Mouse (Mus musculus) liver, adult (tissue): Measurements from ENCODE around the gene Pmm2.

Source experiments
- GATA4 ChIP-seq: IDR thresholded peaks from 2 replicates; pipeline ENCODE4 v1.6.1; 2014; ENCODE audit warnings: mild to moderate bottlenecking, low read length; ENCODE audit not compliant: insufficient replicate concordance

Gene Pmm2

DNA sequence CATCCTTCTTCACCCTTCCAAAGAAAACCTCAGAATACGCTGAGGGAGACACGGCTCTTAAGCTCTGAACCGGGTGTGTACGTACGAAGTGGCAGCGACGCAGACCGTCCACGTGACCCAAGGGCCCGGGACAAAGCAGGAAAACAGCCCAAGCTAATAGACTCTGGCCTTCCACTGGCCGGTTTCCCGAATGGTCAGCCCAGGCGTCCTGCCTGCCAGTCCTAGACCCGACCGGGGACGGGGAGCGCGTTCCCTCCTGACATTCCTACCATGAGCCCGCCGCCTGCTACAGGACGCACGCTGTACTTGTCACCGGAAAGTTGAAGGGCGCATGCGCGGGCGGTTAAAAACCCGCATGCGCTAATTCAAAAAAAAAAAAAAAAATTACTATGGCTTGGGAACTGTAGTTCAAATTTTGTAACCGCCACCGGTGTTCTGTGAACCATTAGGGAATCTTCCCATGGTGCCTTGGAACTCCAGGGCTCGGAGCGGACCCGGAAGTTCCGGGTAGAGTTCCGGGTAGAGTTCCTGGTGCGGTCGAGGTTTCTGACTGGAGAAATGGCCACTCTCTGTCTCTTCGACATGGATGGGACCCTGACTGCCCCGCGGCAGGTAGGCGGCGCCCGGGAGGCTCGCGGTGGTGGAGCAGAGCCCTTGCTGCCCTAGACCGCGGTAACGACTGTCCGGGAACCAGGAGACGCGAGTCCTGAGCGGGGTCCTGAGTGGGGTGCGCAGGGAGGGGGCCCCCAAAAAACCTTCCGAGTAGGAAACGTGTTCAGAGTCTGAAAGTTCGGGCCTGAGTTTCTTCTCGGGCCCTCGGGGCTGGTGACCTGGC lies at the start of gene Pmm2, which contains the start of gene Tmem186:
TSS of gene Pmm2 (plus strand) at position 458 of the 835 bp plus-strand sequence.
TSS of gene Tmem186 (minus strand) at position 496 of the 835 bp plus-strand sequence.
- no peak for TF ChIP-seq GATA4

- no peak for TF ChIP-seq GATA4
Observed at GRCm38 (mm10) chr16:8595411-8595810, 42.1 kb upstream of the Pmm2 start.

DNA sequence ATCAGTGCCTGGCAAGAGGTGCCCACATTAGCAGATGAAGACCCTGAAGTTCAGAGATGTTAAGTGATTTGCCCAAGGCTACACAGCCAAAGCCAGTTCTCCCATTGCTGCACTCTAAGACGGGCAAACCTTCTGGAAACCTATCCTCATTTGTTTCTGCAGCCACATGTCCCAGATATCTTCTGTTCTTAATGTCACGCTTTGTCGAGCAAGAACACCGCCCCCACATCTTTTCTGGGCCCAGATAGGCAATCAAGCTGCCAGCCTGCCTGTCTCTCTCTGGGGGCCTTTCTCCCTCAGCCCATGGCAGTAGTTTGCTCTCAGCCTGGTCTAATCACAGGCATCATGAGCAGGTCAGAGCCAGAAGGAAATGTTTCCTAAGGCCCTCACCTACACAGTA lies 41.1 kb upstream of the Pmm2 start:
- no peak for TF ChIP-seq GATA4

GRCm38 (mm10) chr16:8597516-8597915 lies 40.0 kb upstream of the Pmm2 start:
- TF ChIP-seq GATA4, result no peak

- TF ChIP-seq GATA4, result peak; percentile 87; the same call in 1 of the 2 replicates
Observed at GRCm38 (mm10) chr16:8603789-8604188, 33.7 kb upstream of the Pmm2 start.

GRCm38 (mm10) chr16:8610397-8610796 lies 27.1 kb upstream of the Pmm2 start:
- TF ChIP-seq GATA4, result no peak

DNA sequence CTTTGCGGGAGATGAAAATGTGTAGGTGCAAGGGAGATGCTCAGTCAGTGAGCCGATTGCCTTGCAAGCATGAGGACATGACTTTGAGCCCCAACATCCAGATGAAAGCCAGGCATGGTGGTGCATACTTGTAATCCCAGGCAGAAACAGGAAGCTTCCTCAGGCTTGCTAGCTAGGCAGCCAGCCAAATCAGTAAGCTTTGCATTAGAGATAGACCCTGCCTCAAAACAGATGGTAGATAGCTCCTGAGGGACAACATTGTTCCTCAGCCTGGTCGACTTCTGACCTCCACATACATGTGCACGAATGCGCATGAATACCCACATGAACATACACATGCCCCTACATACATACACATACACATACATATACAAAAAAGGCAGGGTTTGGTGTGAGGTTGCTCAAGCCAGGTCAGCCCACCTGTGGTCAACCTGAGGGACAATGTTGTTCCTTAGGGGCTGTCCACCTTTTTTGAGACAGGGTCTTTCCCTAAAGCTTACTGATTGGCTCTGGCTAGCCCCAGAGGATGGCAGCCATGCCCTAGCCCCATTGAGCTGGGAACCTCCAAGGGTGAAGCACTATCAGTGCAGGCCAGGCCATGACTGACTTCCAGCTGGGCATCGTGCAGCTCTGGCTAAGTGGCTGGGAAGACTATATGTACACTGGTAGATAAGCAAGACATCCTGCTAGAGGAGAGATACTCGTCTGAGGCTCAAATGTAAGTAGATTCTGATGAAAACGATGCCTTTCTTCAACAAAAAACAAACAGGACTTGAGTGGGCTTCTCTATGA lies 25.1 kb upstream of the Pmm2 start:
- no peak for TF ChIP-seq GATA4

DNA sequence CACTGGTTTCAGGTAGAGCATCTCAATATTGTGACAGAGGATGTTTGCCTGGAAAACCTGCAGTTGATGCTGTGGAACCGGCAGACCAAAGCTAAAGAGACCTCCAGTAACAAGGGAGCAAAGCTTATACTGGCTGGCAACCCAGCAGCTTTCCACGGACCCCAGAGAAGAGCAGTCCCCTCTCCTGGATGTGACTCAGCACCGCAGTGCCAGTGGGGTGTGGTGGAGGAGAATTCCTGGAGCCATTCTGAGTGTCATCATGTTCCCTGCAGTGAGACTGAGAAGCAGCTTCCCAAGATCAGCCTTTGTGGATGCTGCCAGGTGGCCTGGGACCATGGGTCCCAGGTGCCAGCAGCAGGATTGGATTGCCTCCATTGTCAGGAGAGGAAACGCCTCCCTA lies 24.4 kb upstream of the Pmm2 start:
- TF ChIP-seq GATA4, result no peak

DNA sequence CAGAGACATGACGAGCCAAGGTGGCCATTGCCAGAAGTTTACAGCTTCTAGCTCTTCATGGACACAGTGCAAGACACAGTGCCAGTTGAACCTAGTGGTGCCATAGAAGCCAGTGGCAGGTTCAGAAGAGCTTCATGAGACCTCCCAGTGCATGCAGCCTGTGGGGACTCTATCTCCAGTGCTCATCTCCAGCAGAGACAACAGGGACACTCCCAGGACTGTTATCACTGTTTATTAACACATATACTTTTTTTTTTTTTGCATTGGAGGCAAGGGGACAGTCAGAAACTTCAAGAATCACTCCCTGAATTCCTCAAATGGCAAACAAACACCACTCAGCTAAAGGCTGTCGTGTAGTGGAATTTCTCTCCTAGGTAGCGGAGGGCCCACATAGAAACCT lies 24.0 kb upstream of the Pmm2 start:
- TF ChIP-seq GATA4, result no peak

DNA sequence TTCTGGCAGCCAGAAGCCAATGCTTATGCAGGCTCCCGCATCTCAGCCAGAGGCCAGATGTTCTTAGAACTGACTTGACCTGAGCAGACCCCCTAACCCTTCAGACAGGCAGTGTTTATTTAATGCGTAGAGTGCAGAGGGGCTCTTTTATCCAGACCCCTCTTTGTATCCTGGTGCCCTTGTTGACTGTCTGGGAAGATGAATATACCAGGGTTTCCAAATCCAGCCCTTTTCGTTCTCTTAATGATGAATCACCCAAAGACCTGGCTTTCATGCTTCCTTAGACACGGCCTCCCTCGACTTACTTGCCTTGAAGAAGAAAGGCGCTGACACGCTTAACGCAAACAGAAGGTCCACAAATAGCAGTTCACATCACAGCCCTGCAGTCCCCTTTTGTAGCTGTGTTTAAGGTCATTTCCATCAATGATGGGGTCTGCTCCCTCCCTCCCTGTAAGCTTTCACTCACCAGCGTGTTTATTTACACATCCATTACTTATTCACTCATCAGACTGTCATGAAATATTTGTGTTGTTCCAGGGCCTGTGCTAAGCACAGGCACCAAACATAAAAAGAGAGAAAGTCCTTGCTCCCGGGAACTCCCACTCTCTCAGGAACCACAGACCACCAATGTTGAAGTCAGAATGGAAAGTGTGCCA lies 17.7 kb upstream of the Pmm2 start:
- TF ChIP-seq GATA4, result no peak

DNA sequence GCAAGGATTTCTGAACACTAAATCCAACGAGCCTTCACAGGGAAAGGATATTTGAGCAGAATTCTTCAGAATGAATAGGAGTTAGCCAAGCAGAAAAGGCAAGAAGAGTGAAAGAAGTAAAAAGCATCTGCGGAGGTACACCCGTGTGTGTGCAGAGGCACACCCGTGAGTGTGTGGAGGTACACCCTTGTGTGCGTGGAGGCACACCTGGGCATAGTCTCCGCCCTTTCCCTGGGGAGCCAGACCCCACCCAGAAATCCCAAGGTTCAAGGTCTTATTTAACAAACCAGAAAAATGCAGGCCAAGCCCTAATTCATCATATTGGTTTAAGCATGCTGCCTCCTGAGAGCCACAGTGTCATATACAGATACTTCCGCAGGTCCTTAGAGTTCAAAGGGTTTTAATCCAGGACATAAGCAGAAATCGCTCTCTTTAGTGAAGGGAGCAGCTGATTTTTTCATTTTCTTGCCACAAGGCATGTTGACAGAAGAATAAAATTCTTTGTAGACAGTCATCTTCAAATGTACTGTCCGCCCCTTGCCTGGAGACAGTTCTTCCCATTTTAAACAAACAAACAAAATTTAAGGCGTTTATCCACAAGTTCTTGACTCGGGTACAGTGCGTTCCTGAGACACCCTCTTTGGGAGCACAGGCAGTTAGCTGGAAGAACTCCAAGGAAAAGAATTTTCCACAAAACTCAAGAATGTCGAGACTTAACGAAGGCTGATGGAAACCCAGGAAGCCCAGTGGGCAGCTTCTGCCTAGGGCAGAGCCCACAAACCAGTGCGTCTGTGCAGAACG lies 17.0 kb upstream of the Pmm2 start:
- no peak for TF ChIP-seq GATA4

- TF ChIP-seq GATA4, result no peak
Observed at GRCm38 (mm10) chr16:8630419-8630818, 7.1 kb upstream of the Pmm2 start.

DNA sequence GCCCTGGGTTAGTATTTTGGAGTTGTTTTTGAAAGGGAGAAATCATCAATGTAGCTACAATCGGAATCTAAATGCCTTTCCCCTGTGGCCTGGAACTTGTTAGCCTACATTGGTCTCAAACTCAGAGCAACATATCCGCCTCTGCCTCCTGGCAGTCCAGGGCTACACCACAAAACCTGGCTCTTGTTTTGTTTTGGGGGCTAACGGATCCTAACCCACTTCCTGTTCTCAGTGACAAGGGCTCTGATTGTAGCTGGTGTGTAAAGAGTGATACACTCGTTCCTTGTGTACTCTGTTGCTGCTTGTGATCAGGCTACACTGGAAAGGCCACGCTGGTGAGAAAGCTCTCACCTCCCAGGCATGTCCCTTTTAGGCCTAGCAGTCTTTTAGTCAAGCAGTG lies 6.0 kb upstream of the Pmm2 start:
- no peak for TF ChIP-seq GATA4

DNA sequence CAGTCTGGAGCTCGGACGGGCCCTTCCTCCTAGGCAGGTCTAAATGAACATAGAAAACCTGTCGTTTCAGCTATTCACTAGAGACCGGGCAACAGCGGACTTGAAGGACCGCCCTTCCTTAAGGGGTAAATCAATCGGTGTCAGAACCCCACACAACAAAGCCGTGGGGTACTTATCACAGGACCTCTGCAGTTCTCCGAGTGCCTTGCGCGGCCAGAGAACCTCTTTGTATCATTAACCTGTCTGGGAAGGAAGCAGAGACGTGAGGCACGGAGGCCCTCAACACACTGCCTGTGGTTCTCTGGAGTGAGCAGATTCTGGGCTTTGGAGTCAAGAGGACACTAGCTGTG lies 632 bp upstream of the Pmm2 start:
- TF ChIP-seq GATA4, result no peak

GRCm38 (mm10) chr16:8638131-8638530 lies 657 bp downstream of the Pmm2 start:
- TF ChIP-seq GATA4, result no peak

DNA sequence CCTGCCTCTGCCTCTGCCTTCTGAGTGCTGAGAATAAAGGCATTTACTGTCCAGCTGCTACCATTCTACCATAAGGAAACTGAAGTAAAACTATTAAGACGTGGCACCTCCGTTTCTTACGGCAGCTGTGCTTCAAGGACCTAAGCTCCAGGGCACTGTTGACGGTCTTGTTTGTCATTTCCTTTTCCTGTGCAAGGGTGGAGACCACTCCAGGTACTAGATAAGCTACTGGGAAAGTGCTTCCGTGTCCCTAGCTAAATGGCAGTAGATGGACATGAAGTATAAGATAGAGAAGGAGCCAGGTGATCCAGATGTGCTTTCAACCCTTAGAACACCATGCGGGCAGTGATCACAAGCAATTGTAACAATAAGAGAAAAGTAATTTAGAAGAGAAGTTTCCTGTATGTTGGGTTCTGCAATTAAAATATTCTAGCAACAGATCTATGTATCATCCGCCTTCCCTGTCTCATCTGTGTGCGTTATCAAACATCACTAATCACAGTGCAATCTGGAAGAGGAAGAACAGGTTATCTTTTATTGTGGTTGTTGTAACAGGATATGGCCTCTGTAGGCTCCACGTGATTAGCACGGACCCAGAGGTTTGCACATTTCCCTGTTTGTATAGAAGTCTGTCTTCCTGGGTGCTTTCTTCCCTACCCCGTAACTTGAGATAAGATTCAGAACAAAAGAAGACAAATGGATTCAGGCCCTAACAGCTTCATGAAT lies 2.2 kb downstream of the Pmm2 start:
- TF ChIP-seq GATA4, result peak; percentile 2; the same call in 1 of the 2 replicates
